Mouse (Mus musculus) adrenal gland, adult (tissue): Measurements from ENCODE around the gene Bmpr2.

Experiments used
- DNase-seq, 2 experiments: peaks; one replicate each; pipeline ENCODE4 v3.0.0; 2022 to 2023; ENCODE audit warnings: low spot score in 1 of 2; ENCODE audit not compliant: inconsistent age in 2 of 2

The Bmpr2 gene

DNA sequence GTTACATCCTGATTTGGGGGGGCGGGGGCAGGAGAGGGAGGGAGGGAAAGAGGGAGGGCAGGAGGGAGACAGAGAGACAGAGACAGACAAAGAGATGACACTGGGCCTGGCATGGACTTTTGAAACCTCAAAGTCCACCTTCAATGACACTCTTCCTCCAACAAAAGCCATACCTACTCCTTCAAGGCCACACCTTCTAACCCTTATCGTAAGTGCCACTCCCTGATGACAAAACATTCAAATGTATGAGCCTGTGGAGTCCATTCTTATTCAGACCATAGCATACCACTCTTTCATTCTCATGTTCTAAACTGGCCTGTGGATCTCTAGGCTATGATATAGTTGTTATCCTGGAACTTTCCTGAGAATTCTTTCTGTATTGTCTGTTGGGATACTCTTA is 161.2 kb downstream of the Bmpr2 start:
- DNase-seq: no peak

DNA sequence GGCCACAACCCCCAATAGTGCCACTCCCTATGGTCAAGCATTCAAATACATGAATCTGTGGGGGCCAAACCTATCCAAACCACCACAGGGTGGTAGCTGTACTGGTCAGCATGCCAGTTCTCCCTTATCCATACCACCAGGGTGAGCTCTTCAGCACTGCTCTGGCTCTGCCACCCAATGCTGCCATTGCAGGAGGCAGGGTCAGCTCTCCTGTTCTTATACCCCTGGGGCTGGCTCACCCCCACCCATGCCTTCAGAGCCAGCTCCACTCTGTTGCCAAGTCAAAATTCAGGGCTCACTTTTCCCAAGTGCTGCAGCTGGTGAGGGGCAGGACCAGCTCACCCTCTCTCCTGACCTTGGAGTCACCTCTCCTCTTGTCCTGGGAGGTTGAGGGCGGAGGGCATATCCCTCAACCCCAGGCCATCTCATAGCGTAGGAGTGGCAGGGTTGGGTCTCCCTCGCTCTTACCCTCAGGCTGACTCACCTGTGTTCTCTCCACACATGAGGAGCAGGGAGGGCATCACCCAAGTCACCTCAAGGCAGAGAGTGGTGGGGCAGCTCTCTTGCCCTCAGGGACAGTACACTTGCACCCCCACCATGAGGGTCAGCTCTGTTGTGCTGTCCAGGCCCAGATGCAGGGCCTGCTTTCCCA is 162.9 kb downstream of the Bmpr2 start:
- DNase-seq: no peak

DNA sequence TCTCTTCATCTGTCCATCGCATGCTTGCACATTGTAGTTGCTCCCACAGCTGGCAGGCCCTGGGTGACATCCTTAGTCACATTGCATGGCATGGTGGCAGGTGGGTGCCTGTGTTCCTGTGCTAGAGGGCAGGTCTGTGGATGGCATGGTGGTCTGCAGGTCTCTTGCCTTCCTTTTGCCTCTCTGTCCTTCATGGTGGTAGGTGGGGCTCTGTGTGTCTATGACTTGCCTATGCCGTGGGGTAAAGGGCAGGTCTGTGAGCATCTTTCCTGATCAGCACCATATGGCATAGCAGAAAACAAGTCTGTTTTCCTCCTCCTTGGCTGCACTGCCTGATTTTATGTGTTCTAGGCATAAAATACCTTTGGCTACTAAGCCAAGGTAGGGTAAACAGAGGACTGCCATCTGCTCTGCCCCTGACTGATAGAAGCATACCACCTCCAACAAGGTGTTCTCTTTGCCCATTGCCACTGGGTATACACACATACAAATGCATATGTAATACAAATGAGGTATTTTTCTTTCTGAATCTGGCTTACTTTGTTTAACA is 164.0 kb downstream of the Bmpr2 start:
- DNase-seq: no peak
